Mouse (Mus musculus): Measurements from ENCODE around the gene Rab38.
A peak's percentile ranks its signal among the peaks of the same experiment; 100 is the strongest.

The Rab38 gene

DNA sequence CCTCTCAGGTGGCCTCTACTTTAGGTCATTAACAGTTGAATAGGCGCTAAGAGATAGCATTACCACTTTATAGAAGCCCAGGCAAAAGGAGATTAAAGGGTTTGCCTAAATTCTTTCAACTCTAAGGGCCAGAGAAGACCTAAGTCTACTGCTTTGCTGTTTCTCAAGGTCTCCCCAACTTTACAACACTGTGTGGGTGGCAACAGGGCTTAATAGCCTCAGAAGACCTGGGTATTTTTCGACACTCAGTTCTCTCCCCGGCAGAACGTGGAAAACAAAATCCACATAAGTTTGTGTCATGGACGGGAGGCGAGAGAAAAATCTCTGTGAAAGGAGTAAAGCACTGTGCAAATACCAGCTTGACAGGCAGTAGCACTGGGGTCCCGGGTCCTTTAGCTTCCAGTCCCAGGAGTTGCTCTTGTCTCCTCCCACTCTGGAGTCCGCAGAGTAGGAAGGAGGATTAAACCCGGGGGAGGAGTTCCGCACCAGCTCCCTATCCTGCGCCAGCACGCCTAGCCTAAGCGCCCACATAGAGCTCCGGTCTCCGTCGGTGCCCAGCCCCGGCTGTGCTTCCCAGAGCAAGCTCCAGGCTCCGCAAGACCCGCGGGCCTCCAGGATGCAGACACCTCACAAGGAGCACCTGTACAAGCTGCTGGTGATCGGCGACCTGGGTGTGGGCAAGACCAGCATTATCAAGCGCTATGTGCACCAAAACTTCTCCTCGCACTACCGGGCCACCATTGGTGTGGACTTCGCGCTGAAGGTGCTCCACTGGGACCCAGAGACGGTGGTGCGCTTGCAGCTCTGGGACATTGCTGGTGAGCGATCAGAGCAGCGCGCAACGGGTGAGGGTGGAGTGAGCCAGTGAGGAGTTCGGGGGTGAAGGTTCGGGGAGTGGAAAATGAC, at the start of gene Rab38:
TSS of gene Rab38 (plus strand) at position 488 of the 906 bp plus-strand sequence.
- DNase-seq (ENCODE audit: low read depth), result peak; percentile 90

DNA sequence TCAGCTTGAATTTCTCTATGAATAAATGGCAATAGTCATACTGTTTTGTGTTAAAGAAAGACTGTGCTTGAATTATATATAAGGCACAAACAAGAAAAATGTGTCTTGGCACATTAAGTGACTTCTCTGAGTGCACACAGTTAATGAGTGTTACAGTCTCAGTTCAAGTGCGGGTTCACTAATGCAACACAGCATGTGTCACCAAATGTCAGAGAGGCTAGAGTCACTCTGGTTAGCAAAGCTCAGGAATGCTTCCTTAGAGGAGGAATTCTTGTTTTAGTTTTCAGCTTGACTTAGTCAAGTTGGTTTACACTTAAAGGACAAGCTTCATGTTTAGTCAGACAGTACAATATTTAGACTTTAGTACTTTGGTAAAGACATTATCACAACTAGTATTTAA, 35.5 kb upstream of the Rab38 start:
- no peak for DNase-seq (ENCODE audit: low read depth)

DNA sequence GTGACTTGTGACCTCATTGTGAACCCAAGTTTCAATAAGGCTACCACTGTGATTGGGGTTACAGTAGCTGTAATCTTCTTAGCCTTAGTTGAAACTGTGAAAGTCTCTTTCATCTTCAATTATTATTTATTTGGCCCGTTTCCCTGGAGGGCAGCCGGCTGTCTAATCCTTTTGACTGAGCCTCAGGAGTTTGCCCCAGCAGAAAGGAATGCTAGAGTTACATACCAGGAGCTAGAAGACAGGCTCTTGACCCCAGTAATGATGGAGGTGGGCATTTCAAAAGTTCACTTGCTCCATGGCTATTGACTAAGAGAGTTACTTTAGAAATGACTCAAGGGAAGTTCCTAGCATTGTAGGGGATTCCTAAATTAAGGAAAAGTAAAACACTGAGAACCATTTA, 34.3 kb upstream of the Rab38 start:
- no peak for DNase-seq (ENCODE audit: low read depth)

DNA sequence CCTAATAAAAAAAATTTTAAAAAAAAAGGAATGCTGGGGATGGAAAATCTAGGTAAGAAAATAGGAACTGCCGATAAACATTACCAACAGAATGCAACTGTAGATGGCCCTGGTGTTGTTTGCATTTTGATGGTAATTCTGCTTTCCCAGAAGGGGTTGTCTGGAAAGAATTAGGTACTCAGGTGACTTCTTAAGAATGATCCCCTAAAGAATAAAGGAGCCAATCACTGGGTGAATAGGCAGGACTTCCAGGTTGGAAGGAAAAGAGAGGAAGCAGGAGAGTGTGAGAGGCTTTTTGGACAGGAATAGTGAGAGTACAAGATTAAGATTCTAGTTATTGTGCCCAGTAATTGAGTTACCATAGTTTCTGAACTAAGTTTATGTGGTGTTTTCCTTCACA, 24.8 kb upstream of the Rab38 start:
- no peak for DNase-seq (ENCODE audit: low read depth)

DNA sequence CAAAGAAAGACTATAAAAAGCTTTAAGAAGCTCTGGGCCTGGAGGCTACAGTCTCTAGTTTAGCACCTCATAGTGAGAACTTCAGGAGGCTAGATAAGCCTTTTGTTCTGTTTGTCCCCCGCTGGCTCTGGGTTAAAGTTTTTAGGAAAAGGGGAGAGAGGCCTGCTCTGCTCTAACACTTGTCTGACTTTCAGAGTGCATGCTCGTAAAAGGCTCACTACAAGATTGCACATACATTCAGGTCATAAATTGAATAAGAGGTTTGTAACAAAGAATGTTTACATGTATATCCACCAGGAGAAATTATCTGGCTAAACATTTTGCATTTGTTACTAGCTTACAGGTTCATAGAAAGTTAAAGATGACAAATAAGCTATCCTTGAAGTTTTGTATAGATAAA, 23.6 kb upstream of the Rab38 start:
- no peak for DNase-seq (ENCODE audit: low read depth)

DNA sequence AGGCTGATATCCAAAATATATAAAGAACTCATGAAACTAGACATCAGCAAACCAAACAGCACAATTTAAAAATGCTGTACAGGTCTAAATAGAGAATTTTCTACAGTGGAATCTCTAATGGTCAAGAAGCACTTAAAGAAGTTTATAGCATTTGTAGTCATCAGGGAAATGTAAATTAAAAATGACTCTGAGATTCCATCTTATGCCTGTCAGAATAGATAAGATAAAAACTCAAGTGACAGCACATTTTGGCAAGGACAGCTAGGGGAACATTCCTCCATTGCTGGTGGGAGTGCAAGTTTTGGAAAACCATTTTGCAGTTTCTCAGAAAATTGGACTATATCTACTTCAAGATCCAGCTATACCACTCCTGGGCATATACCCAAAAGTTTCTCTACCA, 8.3 kb upstream of the Rab38 start:
- no peak for DNase-seq (ENCODE audit: low read depth)

DNA sequence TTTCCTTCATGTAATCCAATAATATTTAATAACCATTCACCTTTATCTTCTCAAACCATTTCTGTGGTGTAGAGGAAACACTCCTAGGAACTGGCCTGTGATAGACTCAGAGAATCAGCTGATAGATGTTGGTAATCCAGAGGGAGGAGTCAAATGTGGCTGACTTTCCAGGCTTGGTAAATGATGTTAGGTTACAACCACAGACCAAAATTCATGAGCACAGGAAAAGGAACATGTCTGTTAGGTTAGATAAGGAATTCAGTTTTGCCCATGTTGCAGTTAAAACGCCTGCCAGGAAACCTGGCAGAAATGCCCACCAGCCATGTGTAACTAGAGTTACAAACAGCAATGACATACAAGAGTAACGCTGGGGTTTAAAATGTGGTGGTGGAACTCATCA, 6.2 kb upstream of the Rab38 start:
- DNase-seq (ENCODE audit: low read depth), result peak; percentile 100

DNA sequence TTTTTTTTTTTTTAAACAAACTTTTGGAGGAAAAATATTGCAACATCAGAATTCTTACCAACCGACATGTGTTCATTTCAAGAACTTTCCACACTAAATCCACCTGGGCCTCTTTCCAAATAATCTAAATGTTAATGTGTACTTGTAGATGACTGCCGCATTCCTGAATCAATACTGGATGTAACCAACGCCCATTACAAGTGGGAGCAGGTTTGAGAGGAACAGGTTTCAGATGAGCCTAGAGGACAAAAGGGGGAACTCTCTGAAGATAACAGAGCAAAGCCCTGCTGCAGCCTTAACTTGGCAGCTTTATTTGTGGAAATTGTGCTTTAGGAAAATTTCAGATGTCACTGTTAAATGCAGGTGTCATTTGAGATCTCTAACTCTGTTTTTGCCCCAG, 4.3 kb upstream of the Rab38 start:
- peak; percentile 41 for DNase-seq (ENCODE audit: low read depth)

DNA sequence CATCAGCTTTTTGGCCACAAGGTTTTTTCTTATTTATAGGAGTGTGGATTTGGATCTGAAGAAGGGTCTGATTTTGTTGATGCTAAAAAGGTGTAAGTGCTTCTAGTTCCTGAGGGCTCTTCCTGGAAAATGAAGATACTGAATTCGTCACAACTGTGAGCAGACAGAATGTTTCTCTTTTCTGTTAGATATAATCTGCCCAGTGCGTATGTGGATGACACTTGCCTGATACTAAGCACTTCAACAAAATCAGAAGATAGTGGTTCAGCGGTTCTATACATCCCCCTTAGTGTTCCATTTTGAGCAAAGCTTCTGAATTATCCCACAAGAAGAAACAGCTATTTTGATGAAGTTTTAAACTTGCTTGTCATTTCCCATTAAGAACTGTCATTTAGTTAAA, 2.6 kb upstream of the Rab38 start:
- DNase-seq (ENCODE audit: low read depth), result no peak

DNA sequence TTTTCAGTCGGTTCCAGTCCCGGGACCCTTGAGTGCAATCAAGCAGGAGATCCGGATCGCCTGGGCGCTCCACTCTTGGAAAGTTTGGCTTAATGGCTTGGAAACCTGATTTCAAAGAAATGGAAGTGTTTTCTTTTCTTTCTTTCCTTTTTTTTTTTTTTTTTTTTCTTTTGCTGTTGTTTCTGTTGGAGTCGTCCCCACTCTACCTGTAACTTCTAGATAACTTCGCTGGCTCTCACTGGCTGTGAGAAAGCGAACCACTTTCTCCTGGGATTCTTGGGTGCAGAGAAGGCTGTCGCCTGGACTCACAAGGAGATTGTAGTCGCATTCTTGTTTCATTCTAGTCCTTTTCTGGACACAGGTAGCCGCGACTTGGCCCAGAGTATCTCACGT, 615 bp downstream of the Rab38 start:
- no peak for DNase-seq (ENCODE audit: low read depth)

DNA sequence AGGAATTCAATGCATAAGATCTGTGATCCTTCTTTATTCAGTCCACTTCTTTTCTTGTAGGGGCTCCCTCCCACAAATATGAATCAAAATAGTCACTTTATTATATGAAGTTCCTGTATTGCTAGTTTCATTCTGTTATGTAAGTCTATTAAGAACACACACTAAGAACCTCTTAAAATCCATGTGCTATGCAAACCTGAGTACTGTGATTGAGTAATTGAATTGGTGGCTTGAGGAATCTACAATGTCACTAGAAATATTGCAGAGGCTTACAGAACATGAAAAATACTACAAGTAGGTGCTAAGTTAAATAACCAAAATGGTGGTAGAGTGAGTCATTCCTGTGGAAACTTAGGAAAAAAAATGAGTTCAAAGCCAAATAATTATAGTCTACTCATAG, 10.2 kb downstream of the Rab38 start:
- no peak for DNase-seq (ENCODE audit: low read depth)

DNA sequence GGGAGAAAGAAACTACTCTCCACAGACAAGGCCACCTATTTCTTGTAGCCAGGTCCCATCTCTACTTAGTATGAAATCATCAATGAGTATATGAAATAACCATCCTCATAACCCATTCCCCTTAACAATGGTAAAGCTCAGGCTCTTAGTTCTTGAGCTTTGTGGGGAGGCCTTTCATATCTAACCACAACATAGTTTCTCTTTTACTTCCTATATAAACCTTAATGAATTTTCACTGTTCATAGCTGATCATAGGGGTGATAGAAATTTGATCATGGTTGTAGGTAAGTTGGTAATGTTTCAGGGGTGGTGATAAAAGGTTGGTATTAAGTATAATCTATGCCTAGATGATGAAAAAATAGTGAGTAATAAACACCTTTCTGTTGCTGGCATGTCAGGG, 12.6 kb downstream of the Rab38 start:
- peak; percentile 79 for DNase-seq (ENCODE audit: low read depth)

DNA sequence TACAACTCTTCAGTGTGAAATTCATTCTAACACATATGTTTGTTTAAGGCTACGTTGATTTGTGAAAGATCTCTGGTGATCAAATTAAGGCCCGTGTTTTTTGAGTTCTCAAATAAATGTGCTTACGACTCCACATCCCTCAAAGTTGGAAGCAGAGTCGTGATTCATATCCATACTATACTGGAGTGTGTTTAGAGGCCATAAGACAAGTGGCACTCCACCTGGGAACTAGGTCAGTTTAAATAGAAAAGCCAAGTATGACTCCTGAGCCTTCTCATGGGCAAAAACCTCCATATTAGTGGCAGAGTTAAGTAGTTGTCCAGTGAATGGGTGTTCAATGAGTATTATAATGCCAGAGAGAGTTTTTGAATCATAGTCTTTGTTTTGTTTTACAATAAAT, 13.4 kb downstream of the Rab38 start:
- DNase-seq (ENCODE audit: low read depth), result no peak

DNA sequence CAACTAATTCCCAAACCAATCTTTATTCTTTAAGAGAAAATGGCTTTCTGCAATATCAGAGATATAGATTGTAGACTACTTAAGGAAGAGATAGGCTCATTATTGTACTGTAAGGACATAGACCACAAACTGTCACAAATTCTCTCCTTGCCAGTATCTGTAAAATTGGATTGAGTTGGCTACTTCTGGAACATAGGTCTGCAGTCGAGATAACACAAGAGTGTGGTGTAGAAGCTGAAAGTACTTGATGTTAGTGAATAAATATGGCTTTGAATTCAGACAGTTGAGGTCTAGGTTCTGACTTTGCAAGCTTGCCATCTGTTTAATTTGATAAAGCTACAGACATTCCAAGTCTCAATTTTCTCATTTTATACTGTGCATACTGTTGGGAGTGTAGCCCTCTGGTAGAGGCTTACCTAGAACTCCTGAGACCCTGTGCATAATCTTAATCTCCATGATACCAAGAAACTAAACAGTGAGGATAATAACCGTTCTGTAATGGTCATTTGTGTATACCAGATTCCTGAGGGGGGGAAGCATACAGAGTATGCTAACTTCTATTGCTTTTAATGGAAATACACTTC, 15.3 kb downstream of the Rab38 start:
- DNase-seq (ENCODE audit: low read depth), result peak; percentile 56

DNA sequence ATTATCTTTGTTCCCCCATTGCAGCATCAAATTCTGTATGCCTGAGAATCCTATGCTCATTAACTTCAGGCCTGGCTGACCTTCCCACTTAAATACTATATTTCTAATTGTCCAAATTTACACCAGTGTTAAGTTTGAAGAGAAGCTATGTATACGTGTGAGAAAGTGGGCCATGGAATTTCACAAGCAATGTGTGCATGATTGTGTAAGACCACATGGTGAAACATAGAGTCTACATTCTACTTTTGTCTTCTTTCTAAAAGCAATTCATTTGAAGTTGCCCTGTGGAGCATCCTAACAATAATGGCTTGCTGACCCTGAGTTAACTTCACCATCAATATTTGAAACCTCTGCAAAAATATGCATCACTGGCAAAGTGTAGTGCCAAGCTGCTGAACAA, 23.2 kb downstream of the Rab38 start:
- no peak for DNase-seq (ENCODE audit: low read depth)

DNA sequence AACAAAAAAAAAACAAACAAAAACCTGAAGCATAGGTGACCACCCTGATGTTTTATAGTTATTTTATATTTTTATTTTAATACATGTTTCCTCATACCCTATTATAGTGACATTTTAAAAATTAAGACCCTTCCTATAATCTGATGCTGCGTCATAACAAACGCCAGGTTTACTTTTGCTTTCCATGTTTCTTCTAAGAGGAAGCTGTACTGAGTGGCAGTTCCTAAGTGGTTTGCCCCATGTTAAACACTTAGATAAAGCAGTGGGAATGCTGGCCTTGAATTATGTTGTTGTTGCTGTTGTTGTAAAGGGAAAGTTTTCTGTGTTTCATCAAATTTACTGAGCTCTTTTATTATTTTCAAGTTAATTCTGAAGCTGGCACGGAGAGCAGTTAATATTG, 27.8 kb downstream of the Rab38 start:
- DNase-seq (ENCODE audit: low read depth), result no peak

DNA sequence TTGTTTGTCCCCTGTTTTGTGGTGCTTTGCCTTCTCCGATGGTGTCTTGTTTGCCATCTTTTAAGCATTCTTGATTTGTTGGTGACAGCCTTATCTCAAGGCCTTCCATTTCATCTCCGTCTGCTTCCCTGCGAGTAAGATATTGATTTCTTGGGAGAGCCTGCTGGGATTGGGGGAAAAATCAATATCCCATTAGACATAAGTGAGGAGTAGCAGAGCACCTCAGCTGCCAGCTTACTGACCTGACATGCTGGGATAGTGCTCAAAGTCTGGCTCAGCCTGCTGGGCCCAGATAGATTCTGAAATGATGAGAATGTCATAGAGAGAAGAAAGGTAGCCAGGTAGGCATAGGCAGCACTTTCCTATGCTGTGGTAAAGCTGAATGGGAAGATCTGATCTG, 37.7 kb downstream of the Rab38 start:
- DNase-seq (ENCODE audit: low read depth), result no peak

DNA sequence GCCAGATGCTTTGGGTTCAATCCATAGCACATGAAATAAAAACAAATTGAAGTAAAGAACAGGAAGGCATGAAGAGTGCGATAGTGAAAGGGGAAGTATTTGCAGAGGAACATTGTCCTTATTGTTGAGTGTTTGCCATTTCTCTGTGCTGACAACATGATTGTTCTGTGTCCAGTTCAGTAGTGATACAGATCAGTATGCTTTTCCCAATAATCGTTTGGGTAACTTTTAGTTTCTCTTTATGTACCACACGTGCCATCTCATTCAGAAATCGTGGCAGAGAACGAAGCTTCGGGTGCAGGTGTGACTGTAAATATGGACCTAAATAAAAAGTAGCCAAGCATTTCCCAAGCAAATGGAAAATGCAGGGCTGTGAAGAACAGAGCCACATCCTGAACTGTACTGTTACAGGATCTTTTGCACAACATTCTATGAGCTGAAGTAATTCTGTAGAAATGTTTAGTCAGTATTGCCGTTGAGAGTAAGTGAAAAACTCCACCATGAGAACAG, 52.1 kb downstream of the Rab38 start:
- DNase-seq (ENCODE audit: low read depth), result peak; percentile 77

DNA sequence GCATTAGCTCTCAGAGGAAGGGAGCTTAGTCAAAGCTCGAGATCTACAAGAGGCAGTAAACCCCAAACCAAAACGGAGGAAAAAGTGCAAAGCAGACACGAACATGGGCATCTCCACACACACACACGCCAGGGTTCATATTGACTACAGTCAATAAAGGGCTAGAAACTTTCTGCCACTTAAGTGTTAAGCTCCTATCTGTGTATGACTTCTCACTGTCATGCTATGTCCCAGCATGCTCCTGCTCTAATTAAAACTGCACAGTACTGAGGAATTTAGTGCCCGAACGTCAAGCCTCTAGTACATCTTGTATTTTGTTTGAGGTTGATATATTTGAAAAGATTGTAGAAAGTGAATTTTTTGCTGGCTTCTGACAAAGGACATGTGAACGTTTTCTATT, 52.6 kb downstream of the Rab38 start:
- DNase-seq (ENCODE audit: low read depth), result no peak

DNA sequence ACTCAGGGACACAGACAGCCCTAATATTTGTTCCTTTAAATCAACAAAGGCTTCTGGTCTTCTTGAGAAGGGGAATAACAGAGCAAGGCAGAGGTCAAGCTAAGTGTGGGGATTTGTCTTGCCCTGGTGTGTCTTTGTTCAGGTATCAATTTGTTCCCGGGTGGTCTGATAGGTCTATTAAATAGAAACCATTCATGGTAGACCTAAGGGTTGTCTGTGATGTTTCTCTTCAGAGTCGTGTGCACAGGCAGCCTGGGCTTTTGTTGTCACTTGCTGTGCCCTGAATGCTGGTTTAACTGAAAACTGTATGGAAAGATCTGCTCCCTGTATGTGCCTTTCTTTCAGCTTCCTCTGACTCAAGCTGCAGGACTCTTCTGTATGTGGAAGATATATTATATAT, 60.9 kb downstream of the Rab38 start:
- DNase-seq (ENCODE audit: low read depth), result no peak

DNA sequence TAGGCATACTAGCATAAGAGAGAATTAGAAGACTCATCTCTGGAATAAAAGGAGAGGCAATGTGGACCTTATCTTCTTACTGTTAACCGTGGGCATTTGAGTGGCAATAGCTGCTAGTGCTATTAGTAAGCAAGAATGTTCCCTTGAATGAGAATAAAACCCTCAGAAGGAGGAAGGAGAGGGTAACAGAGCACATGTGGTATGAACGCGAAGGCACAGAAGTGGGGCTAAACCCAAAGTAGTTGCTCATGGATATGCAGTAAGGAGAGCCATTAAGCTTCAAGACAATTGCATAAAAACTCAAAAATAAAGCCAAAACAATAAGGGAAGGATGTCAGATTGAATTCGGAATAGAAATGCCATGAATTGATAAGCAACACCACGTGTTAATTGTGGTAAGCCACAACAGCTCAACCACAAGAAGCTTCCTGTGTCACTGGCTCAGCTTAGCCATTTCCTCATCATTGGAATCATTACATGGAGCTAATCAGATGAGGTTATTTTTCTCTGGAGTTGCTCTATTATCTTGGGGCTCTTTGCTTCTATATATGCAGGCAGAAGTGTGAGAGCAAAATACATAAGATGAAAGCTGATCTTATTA, 72.2 kb downstream of the Rab38 start:
- peak; percentile 87 for DNase-seq (ENCODE audit: low read depth)

DNA sequence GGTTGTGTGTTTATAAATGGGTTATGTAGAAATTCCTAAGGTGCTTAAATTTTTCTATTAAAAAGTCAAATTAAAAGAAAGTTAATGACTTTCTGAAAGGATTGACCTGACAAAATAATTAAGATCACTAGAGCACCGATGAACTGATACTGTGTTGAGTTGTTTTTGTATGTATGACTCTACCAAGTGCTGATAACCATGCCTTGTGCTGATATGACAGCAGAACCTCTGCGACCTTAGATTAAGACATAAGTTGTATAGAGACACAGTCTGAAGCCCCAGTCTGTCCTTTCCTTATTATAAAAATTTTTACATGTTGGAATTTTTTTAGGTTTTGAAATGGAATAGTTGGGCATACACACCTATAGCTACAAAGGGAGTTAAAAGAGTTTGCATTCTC, 79.7 kb downstream of the Rab38 start:
- DNase-seq (ENCODE audit: low read depth), result no peak

DNA sequence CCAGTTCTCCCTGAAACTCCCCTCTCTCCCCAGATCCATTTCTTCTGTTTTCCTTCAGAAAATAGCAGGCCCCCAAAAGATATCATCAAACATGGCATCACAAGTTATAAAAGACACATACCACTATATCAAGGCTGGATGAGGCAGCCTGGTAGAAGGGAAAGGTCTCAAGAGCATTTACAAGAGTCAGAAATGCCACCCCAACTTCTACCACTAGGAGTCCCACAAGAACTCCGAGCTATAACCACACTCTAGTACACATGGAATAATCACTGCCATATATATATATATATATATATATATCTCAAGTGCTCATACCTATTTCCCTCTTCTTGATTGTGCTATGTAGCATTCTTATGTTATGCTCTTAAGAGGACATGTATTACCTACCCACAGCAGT, 92.4 kb downstream of the Rab38 start:
- DNase-seq (ENCODE audit: low read depth), result peak; percentile 57

Measured in 416B (cell line).